Mouse (Mus musculus) MEL-GATA-1-ER (cell line): Measurements from ENCODE around the gene Map1b.
A peak's percentile ranks its signal among the peaks of the same experiment; 100 is the strongest.

ENCODE experiments used
- DNase-seq: peaks from one replicate; pipeline ENCODE4 v3.0.0-alpha.2; 2012; ENCODE audit warnings: low read depth; ENCODE audit errors: extremely low read depth

The Map1b gene

DNA sequence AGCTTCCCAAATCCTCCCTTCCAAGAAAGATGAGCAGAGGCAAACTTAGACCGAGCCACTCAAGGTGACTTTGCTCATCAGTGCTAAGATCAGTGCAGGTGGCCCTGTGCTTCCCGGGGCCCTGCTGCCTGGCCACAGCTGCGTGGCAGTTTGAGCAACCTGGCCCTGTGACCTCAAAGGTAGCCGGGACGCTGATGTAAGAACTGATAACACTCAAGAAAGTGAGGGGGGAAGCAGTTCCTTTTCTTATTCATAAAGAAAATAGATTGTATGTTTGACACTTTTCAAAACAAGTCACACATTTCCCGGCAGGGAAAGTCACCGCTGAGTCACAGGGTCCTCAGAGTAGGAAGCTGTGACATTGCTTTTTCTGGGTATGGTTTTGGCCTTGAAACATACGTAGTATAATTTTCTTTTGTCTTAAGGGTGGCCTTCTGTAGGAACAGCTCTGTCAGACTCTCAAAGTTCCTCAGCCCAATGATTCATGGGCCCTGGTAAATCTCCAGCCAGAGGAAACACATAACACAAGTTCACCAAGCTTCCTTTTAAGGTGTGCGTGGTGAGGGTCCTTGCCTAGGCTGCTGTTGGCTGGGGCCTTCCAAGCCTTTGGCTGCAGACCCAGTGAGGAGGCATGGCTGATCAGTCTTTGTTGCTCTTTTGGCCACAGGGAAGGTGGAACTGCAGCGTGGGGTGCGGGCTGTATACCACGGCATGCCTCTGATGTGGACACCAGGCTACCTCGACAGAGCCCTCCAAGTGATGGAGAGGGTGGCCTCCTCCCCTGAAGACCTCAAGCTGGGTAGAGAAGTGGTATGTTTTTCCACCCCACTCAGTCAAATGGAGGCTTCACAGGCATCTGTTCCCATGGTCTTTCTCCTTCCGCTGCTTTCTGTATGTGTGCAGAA lies 105.5 kb downstream of the Map1b start:
- no peak for DNase-seq

GRCm38 (mm10) chr13:99409216-99409615 lies 107.1 kb downstream of the Map1b start:
- no peak for DNase-seq

GRCm38 (mm10) chr13:99399373-99399772 lies 117.0 kb downstream of the Map1b start:
- no peak for DNase-seq

DNA sequence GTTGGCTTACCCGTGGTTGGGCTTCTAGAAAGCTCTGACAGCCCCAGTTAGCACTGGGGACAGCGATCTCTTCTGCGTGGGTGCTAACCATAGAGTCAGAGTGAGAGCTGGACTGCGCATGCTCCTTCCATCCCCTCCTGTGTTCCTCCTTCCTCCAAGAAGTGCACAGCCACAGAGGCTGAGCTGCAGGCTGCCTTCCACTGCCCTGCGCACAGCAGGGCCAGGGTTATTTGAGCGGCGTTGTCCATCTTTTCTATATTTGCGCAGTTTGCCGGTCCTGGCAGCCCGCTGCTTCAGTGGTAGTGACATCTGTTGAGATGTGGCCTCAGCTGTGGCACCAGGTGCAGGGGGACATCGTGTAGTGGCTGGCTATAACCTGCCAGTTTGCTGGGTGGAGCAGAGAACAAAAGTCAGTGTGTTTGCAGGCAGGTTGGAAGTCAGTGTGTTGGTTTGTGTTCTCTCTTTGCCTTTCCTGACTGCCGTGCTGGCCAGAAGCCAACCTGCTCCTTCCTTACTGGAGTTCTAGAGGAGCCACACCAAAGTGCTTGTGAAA lies 118.1 kb downstream of the Map1b start:
- no peak for DNase-seq

- no peak for DNase-seq
Observed at GRCm38 (mm10) chr13:99397228-99397627, 119.1 kb downstream of the Map1b start.

DNA sequence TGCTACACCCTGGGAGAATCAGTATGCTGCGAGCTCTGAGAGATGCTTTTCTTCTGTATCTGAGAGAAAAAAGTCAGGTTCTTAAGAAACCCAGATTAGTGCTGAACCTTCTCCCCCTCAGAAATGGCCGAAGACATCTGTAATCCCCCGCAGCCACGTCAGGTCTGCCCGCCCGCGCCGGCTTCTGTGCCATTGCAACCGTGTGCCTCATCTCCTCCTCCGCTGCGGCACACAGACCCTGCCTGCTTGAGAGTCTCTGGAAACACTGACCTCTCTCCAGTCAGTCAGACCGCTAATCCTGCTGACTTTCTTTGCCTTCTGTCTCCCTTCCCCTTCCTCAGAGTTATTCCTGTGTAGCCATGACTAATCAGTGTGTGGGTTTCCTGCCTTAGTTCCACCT lies 120.8 kb downstream of the Map1b start:
- DNase-seq = no peak

GRCm38 (mm10) chr13:99394694-99395093 lies 121.6 kb downstream of the Map1b start:
- no peak for DNase-seq

GRCm38 (mm10) chr13:99393128-99393527 lies 123.2 kb downstream of the Map1b start:
- no peak for DNase-seq

GRCm38 (mm10) chr13:99391417-99391816 lies 124.9 kb downstream of the Map1b start:
- no peak for DNase-seq

GRCm38 (mm10) chr13:99387901-99388811 lies 128.2 kb downstream of the Map1b start:
- no peak for DNase-seq

- DNase-seq = no peak
Observed at GRCm38 (mm10) chr13:99386341-99386740, 130.0 kb downstream of the Map1b start.

- no peak for DNase-seq
Observed at GRCm38 (mm10) chr13:99385911-99386310, 130.4 kb downstream of the Map1b start.

- DNase-seq = no peak
Observed at GRCm38 (mm10) chr13:99384555-99385203, 131.7 kb downstream of the Map1b start.

GRCm38 (mm10) chr13:99382373-99382772 lies 134.0 kb downstream of the Map1b start:
- peak; percentile 13 for DNase-seq

- no peak for DNase-seq
Observed at GRCm38 (mm10) chr13:99378223-99378622, 138.1 kb downstream of the Map1b start.

- DNase-seq = no peak
Observed at GRCm38 (mm10) chr13:99377055-99377454, 139.3 kb downstream of the Map1b start.

- peak; percentile 26 for DNase-seq
Observed at GRCm38 (mm10) chr13:99375550-99375949, 140.8 kb downstream of the Map1b start.

GRCm38 (mm10) chr13:99374191-99374590 lies 142.1 kb downstream of the Map1b start:
- no peak for DNase-seq

DNA sequence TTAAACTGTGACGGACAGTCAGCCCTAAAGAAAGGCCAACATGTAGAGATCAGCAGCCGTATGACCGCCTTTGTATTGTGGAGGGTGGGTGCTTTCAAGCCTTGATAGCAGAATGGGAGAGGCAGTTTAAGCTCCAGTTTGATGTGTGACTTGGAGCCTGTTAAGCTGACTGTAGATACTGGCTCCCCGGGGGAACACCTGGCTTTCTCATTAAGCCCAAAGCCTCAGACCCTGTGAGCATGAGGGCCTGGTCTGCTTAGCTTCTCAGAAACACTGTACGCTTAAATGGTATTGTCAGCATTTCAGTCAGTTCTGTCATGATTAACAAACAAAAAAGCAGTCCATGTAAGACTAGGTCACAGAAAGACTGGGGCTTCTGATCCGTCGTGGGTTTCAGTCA lies 142.7 kb downstream of the Map1b start:
- DNase-seq = no peak
